Mouse (Mus musculus) small intestine, adult 2 months (tissue): ENCODE measurements at regions not wholly inside any gene's neighbourhood (a gene's known extent, or its start where the extent isn't known, plus 50 kb on each side); places are given as distances from the start of the nearest gene placed in this dataset.

Experiments used
- H3K27ac ChIP-seq: fragments of 200-500 bp; 2 replicates; pipeline ENCODE4 v1.5.1; 2012; ENCODE audit warnings: low read depth, low read length, control low read depth, inconsistent platforms; ENCODE audit not compliant: insufficient read depth
- H3K27me3 ChIP-seq: fragments of 200-500 bp; 2 replicates; pipeline ENCODE4 v1.6.1; 2012; ENCODE audit warnings: mild to moderate bottlenecking, moderate library complexity, low read length, inconsistent platforms; ENCODE audit not compliant: control insufficient read depth, insufficient read depth
- H3K36me3 ChIP-seq: fragments of 200-500 bp; 2 replicates; pipeline ENCODE4 v1.6.1; 2012; ENCODE audit warnings: mild to moderate bottlenecking, low read length, control low read depth, inconsistent platforms; ENCODE audit not compliant: control insufficient read depth, insufficient read depth
- H3K4me1 ChIP-seq: fragments of 200-500 bp; 2 replicates; pipeline ENCODE4 v1.6.1; 2012; ENCODE audit warnings: low read length, inconsistent platforms, mixed read lengths; ENCODE audit not compliant: control insufficient read depth, insufficient read depth, insufficient read length
- H3K4me3 ChIP-seq: fragments of 200-500 bp; 2 replicates; pipeline ENCODE4 v1.5.1; 2012; ENCODE audit warnings: low read depth, mild to moderate bottlenecking, control low read depth, inconsistent platforms, low read length, moderate library complexity
- CTCF ChIP-seq: fragments of 200-500 bp; IDR thresholded peaks from 2 replicates; pipeline ENCODE4 v1.5.1; 2012; ENCODE audit warnings: low read depth, mild to moderate bottlenecking, control low read depth, inconsistent platforms, low read length, moderate library complexity, mixed read lengths; ENCODE audit not compliant: insufficient replicate concordance, insufficient read length; ENCODE audit errors: extremely low read depth
- POLR2A ChIP-seq: fragments of 200-500 bp; IDR thresholded peaks from 2 replicates; pipeline ENCODE4 v1.6.1; 2012; ENCODE audit warnings: low read depth, mild to moderate bottlenecking, control low read depth, inconsistent platforms, low read length, moderate library complexity
- WGBS: fragments of 180-500 bp; shearing (Covaris S2); methylation state at CpG from one replicate; pipeline ENCODE4 v1.1.7; 2018; 5-methylcytosine and 5-hydroxymethylcytosine counted together

DNA sequence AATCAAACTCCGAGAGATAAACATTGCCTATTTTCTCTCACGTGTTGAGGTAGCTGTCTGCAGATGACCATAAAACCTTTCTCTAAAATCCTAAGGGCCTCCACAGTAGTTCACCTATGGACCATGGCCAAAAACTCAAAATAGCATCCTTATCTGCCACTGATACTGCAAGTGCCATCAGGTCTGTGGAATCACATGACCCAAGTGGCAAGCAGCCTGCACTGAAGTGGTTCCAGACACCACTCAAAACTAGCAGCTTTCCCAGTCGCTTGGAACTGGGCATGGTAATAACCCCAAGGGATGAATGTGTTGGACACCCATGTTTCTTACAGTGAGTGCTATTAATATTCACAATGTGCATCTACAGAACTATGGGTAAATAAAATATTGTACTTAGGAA lies 182.0 kb downstream of the Tm2d1 start:
- WGBS = 69% methylated on average over 3 of the region's 3 CpGs
- TF ChIP-seq POLR2A = no peak
- TF ChIP-seq CTCF = no peak
- Histone ChIP-seq H3K36me3 (no peaks in the 10 kb centered on the region), H3K4me3 (no peak overlapping the region), H3K27me3 (no peaks in the 10 kb centered on the region), H3K27ac (no peak overlapping the region), H3K4me1 (no peaks in the 10 kb centered on the region)

DNA sequence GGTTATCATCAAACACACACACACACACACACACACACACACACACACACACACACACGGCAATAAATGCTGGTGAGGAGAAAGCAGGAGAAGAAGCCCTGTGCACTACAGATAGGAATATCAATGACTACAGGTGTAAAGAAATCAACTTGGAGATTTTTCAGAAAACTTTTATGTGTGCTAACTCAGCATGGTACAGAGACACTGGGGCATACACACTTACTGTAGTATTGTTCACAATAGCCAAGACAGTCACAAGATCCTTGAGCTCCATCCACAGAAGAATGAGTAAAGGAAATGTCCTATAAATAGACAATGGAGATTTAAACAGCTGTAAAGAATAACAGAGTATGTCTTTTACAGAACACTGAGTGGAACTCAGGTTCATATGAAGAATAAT lies 182.4 kb downstream of the Tm2d1 start:
- Histone ChIP-seq H3K4me3 (no peak overlapping the region), H3K36me3 (no peaks in the 10 kb centered on the region), H3K27me3 (no peaks in the 10 kb centered on the region), H3K27ac (no peak overlapping the region), H3K4me1 (no peaks in the 10 kb centered on the region)
- TF ChIP-seq CTCF (no peak), POLR2A (no peak)
- 55% methylated on average over 1 of the region's 1 CpGs for WGBS

DNA sequence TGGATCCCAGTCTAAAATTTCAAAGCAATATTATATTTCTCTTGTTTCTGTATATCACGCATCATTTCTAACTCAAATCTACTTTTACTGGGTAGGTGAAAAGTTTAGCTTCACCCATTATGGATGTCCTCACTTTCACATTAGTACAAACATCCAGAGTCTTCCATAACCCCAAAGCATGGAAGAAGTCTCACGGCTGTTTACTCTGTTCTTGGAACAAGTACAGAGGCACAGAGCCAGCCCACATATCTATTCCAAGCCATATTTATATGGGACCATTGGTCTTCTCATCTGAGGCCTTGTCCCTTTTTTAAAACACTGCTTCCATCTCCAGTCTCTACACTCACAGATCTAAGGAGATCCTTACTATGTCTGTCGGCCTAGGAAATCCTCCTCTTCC lies 192.8 kb downstream of the Tm2d1 start:
- TF ChIP-seq POLR2A = no peak
- no peak for TF ChIP-seq CTCF
- Histone ChIP-seq H3K4me3 (no peak overlapping the region), H3K4me1 (no peaks in the 10 kb centered on the region), H3K27ac (no peak overlapping the region), H3K27me3 (no peaks in the 10 kb centered on the region), H3K36me3 (no peaks in the 10 kb centered on the region)
- 80% methylated on average over 3 of the region's 3 CpGs for WGBS

DNA sequence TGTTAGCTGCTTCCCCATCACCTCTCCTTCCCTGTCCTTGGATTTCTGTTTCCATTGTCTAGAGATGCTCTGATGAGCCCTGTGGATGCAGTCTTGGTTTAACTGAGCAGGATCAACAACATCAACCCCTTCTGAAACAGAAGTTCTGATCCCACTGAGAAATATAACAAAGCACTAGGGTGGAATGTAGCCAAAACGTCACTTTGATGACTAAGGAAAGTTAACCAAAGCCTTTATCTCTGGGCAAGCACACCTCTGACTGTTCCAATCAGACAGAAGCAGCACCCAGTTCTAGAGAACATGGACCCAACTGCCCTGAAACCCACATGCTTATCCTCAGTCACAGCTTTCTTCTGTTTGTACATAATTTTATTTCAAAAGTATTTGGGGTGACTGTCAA lies 193.2 kb downstream of the Tm2d1 start:
- no peak for TF ChIP-seq CTCF
- no peak for TF ChIP-seq POLR2A
- no peaks in the 10 kb centered on the region for H3K27me3 ChIP-seq
- H3K27ac ChIP-seq = no peak overlapping the region
- 39% methylated on average over 1 of the region's 1 CpGs for WGBS
- no peaks in the 10 kb centered on the region for H3K36me3 ChIP-seq
- H3K4me1 ChIP-seq = no peaks in the 10 kb centered on the region
- H3K4me3 ChIP-seq = no peak overlapping the region

DNA sequence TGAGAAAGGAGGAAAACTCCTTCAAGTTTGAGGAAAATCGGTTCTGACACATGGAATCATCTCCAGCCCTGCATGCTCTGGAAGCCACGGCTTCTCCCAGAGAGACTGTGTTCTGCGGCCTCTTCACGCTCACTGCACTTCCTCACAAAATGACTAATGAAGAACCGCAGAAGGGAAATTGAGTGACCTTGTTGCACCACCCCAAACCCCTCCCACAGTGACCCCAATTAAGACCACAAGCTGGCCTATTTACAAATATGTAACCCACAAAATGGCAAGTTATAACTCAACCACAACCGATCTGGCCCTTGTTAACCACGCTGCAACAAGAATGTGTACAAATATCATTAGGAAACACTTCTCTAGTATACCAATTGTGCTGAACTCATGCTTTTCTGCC lies 194.2 kb downstream of the Tm2d1 start:
- WGBS = 70% methylated on average over 7 of the region's 7 CpGs
- H3K4me1 ChIP-seq = no peaks in the 10 kb centered on the region
- H3K36me3 ChIP-seq = no peaks in the 10 kb centered on the region
- H3K4me3 ChIP-seq = no peak overlapping the region
- H3K27ac ChIP-seq = no peak overlapping the region
- H3K27me3 ChIP-seq = no peaks in the 10 kb centered on the region
- TF ChIP-seq CTCF = no peak
- TF ChIP-seq POLR2A = no peak

DNA sequence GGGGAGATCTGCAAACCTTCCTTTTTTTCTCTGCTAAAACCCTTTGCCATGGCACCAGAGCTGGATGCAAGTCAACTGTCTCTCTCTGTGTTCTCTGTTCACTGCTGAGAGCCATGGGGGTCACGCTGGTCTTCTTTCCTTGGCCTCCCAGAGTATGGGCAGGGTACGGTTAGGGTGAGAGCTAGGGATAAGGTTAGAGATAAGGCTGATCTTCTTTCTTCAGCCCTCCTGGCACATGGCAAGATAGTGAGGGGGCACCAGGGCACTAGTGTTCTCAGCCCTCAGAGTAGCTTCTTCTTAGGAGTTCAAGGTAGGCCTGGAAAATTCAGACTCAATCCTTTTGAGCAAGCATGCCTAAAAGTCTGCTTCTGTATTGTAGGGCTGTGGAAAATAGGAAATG lies 196.1 kb downstream of the Tm2d1 start:
- no peaks in the 10 kb centered on the region for H3K27me3 ChIP-seq
- WGBS = 94% methylated on average over 2 of the region's 2 CpGs
- H3K4me3 ChIP-seq = no peak overlapping the region
- no peak overlapping the region for H3K27ac ChIP-seq
- no peaks in the 10 kb centered on the region for H3K4me1 ChIP-seq
- H3K36me3 ChIP-seq = no peaks in the 10 kb centered on the region
- TF ChIP-seq POLR2A = no peak
- TF ChIP-seq CTCF = no peak

DNA sequence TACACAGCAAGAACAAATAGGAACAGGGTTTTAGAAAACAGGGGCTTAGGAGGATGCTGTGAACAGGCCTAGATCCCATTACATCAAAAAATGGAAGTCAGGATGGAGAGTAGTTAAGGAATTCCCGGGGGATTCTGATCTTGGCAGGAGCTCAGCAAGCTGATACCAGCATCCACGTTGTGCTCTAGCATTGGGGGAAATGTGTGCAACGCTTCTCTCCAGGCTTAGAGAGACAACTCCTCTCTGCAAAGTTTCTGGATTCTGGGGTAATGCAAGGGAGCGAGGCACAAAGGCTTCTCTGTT lies 201.1 kb downstream of the Tm2d1 start:
- Histone ChIP-seq H3K4me1 (no peaks in the 10 kb centered on the region), H3K27me3 (no peaks in the 10 kb centered on the region), H3K36me3 (no peaks in the 10 kb centered on the region), H3K4me3 (no peak overlapping the region), H3K27ac (no peak overlapping the region)
- WGBS = 53% methylated on average over 4 of the region's 4 CpGs
- no peak for TF ChIP-seq CTCF
- TF ChIP-seq POLR2A = no peak
